Mouse (Mus musculus) midbrain, embryonic 12.5 days (tissue): ENCODE measurements around the gene Brat1. TPM values are rescaled to one million over a fixed set of nuclear protein-coding genes. Genes with fewer than 3 reads are reported as not detected.
A peak's percentile ranks its signal among the peaks of the same experiment; 100 is the strongest.

ENCODE experiments used
- ATAC-seq: fragments of 200-750 bp; cut with Nextera tagmentation; 2 replicates; pipeline ENCODE4 v1.8.0; 2017; ENCODE audit warnings: low read depth, moderate TSS enrichment, moderate library complexity; ENCODE audit not compliant: low FRiP score
- H3K27ac ChIP-seq: fragments of 300-500 bp; sonication (generic); replicated peaks from 2 replicates; pipeline ENCODE4 v1.5.1; 2016; ENCODE audit warnings: mild to moderate bottlenecking
- H3K27me3 ChIP-seq: fragments of 300-500 bp; sonication (generic); 2 replicates; pipeline ENCODE4 v1.6.1; 2016; ENCODE audit warnings: mild to moderate bottlenecking
- H3K36me3 ChIP-seq: fragments of 300-500 bp; sonication (generic); 2 replicates; pipeline ENCODE4 v1.6.1; 2016
- H3K4me1 ChIP-seq: fragments of 300-500 bp; sonication (generic); 2 replicates; pipeline ENCODE4 v1.6.1; 2016
- H3K4me2 ChIP-seq: fragments of 300-500 bp; sonication (generic); replicated peaks from 2 replicates; pipeline ENCODE4 v1.6.1; 2016; ENCODE audit warnings: mild to moderate bottlenecking, moderate library complexity
- H3K4me3 ChIP-seq: fragments of 300-500 bp; sonication (generic); 2 replicates; pipeline ENCODE4 v1.5.1; 2016; ENCODE audit warnings: mild to moderate bottlenecking
- H3K9ac ChIP-seq: fragments of 300-500 bp; sonication (generic); replicated peaks from 2 replicates; pipeline ENCODE4 v1.6.1; 2016; ENCODE audit warnings: mild to moderate bottlenecking, moderate library complexity
- H3K9me3 ChIP-seq: fragments of 300-500 bp; sonication (generic); 2 replicates; pipeline ENCODE4 v1.6.1; 2016; ENCODE audit warnings: mild to moderate bottlenecking
- WGBS: fragments of 180-500 bp; shearing (Covaris S2); methylation state at CpG from one replicate; pipeline ENCODE4 v1.1.7; 2016; 5-methylcytosine and 5-hydroxymethylcytosine counted together
- polyA plus RNA-seq: library from polyadenylated mRNA; unstranded; fragments of >200 nt; fragmentation: Nextera tagmentation; extraction: Ambion mirVana; gene quantifications from 2 replicates; pipeline ENCODE4 v1.2.1, GENCODE M21; 2016

The Brat1 gene
- polyA plus RNA-seq, 1 experiment from 2014 or later = 22.2 TPM

- Histone ChIP-seq H3K27me3 (no peaks in the 10 kb centered on the region), H3K36me3 (peaks cover 58% of the 10 kb centered on the region), H3K27ac (no peak overlapping the region), H3K4me1 (no peaks in the 10 kb centered on the region), H3K9ac (no peak overlapping the region), H3K4me3 (no peak overlapping the region), H3K4me2 (no peak overlapping the region), H3K9me3 (no peaks in the 10 kb centered on the region)
- no peak for ATAC-seq
- 86% methylated on average over 11 of the region's 11 CpGs for WGBS
Observed at GRCm38 (mm10) chr5:140675640-140676039, 29.2 kb upstream of the Brat1 start.

GRCm38 (mm10) chr5:140677137-140677536 is 27.7 kb upstream of the Brat1 start:
- no peak overlapping the region for H3K9ac ChIP-seq
- ATAC-seq = no peak
- no peaks in the 10 kb centered on the region for H3K27me3 ChIP-seq
- H3K4me3 ChIP-seq = no peak overlapping the region
- 90% methylated on average over 6 of the region's 6 CpGs for WGBS
- no peaks in the 10 kb centered on the region for H3K9me3 ChIP-seq
- no peak overlapping the region for H3K27ac ChIP-seq
- peaks cover 54% of the 10 kb centered on the region for H3K36me3 ChIP-seq
- no peak overlapping the region for H3K4me2 ChIP-seq
- H3K4me1 ChIP-seq = no peaks in the 10 kb centered on the region

- H3K36me3 ChIP-seq = peaks cover 43% of the 10 kb centered on the region
- 89% methylated on average over 6 of the region's 6 CpGs for WGBS
- no peak overlapping the region for H3K4me3 ChIP-seq
- H3K4me1 ChIP-seq = no peaks in the 10 kb centered on the region
- no peak overlapping the region for H3K27ac ChIP-seq
- no peak for ATAC-seq
- no peaks in the 10 kb centered on the region for H3K27me3 ChIP-seq
- H3K9me3 ChIP-seq = no peaks in the 10 kb centered on the region
- no peak overlapping the region for H3K9ac ChIP-seq
- no peak overlapping the region for H3K4me2 ChIP-seq
Observed at GRCm38 (mm10) chr5:140680051-140680450, 24.8 kb upstream of the Brat1 start.

- Histone ChIP-seq H3K27me3 (no peaks in the 10 kb centered on the region), H3K27ac (no peak overlapping the region), H3K9ac (no peak overlapping the region), H3K36me3 (peaks cover 41% of the 10 kb centered on the region), H3K4me2 (no peak overlapping the region), H3K4me1 (no peaks in the 10 kb centered on the region), H3K4me3 (no peak overlapping the region), H3K9me3 (no peaks in the 10 kb centered on the region)
- no peak for ATAC-seq
- WGBS = 100% methylated on average over 1 of the region's 1 CpGs
Observed at GRCm38 (mm10) chr5:140680950-140681349, 23.9 kb upstream of the Brat1 start.

GRCm38 (mm10) chr5:140682113-140682512 is 22.7 kb upstream of the Brat1 start:
- Histone ChIP-seq H3K4me1 (no peaks in the 10 kb centered on the region), H3K27ac (no peak overlapping the region), H3K4me3 (no peak overlapping the region), H3K27me3 (no peaks in the 10 kb centered on the region), H3K4me2 (no peak overlapping the region), H3K9me3 (no peaks in the 10 kb centered on the region), H3K36me3 (peaks cover 36% of the 10 kb centered on the region), H3K9ac (no peak overlapping the region)
- no peak for ATAC-seq
- 94% methylated on average over 6 of the region's 6 CpGs for WGBS

- no peak overlapping the region for H3K27ac ChIP-seq
- H3K9me3 ChIP-seq = no peaks in the 10 kb centered on the region
- no peaks in the 10 kb centered on the region for H3K4me1 ChIP-seq
- peak; percentile 34; the same call in 1 of the 2 replicates for ATAC-seq
- no peak overlapping the region for H3K4me3 ChIP-seq
- 61% methylated on average over 16 of the region's 16 CpGs for WGBS
- H3K27me3 ChIP-seq = no peaks in the 10 kb centered on the region
- H3K36me3 ChIP-seq = peaks cover 36% of the 10 kb centered on the region
- no peak overlapping the region for H3K4me2 ChIP-seq
- H3K9ac ChIP-seq = no peak overlapping the region
Observed at GRCm38 (mm10) chr5:140684343-140685148, 20.3 kb upstream of the Brat1 start.

GRCm38 (mm10) chr5:140688434-140688833 is 16.4 kb upstream of the Brat1 start:
- peaks cover 64% of the 10 kb centered on the region for H3K36me3 ChIP-seq
- WGBS = 89% methylated on average over 3 of the region's 3 CpGs

GRCm38 (mm10) chr5:140695987-140696386 is 8.8 kb upstream of the Brat1 start:
- Histone ChIP-seq H3K27me3 (no peaks in the 10 kb centered on the region), H3K36me3 (peaks cover 49% of the 10 kb centered on the region), H3K4me3 (no peak overlapping the region), H3K4me1 (peaks cover 6% of the 10 kb centered on the region), H3K27ac (no peak overlapping the region), H3K9ac (no peak overlapping the region), H3K4me2 (no peak overlapping the region), H3K9me3 (no peaks in the 10 kb centered on the region)
- WGBS = 86% methylated on average over 7 of the region's 7 CpGs
- no peak for ATAC-seq

More at GRCm38 (mm10) chr5:140688434-140688833, 16.4 kb upstream of the Brat1 start:
- Histone ChIP-seq H3K9me3 (no peaks in the 10 kb centered on the region), H3K27me3 (no peaks in the 10 kb centered on the region), H3K4me1 (no peaks in the 10 kb centered on the region), H3K9ac (no peak overlapping the region), H3K4me3 (no peak overlapping the region), H3K27ac (no peak overlapping the region), H3K4me2 (no peak overlapping the region)
- ATAC-seq = no peak

- Histone ChIP-seq H3K4me1 (peaks cover 20% of the 10 kb centered on the region), H3K27me3 (no peaks in the 10 kb centered on the region), H3K4me3 (no peak overlapping the region), H3K36me3 (peaks cover 26% of the 10 kb centered on the region), H3K9me3 (no peaks in the 10 kb centered on the region), H3K9ac (no peak overlapping the region), H3K27ac (no peak overlapping the region), H3K4me2 (no peak overlapping the region)
- WGBS = 89% methylated on average over 9 of the region's 9 CpGs
- no peak for ATAC-seq
Observed at GRCm38 (mm10) chr5:140699776-140700175, 5.0 kb upstream of the Brat1 start.

- peak; percentile 27 for ATAC-seq
- H3K27ac ChIP-seq = peak overlapping the region; percentile 88
- peak overlapping the region; percentile 77 for H3K4me3 ChIP-seq
- peak overlapping the region; percentile 85 for H3K9ac ChIP-seq
- WGBS = under 1% methylated on average over 25 of the region's 25 CpGs
- H3K36me3 ChIP-seq = peaks cover 13% of the 10 kb centered on the region
- H3K27me3 ChIP-seq = no peaks in the 10 kb centered on the region
- peak overlapping the region; percentile 89 for H3K4me2 ChIP-seq
- peaks cover 31% of the 10 kb centered on the region for H3K4me1 ChIP-seq
- H3K9me3 ChIP-seq = no peaks in the 10 kb centered on the region
Observed at GRCm38 (mm10) chr5:140701661-140702060, 3.1 kb upstream of the Brat1 start.

GRCm38 (mm10) chr5:140702103-140702513 is 2.7 kb upstream of the Brat1 start, which contains the start of gene Iqce:
TSS of gene Iqce (minus strand) at chr5:140702378.
- peaks cover 31% of the 10 kb centered on the region for H3K4me1 ChIP-seq
- H3K9me3 ChIP-seq = no peaks in the 10 kb centered on the region
- H3K4me2 ChIP-seq = peak within 1 kb of the TSS; percentile 89
- peak within 1 kb of the TSS; percentile 85 for H3K9ac ChIP-seq
- H3K27ac ChIP-seq = peak within 1 kb of the TSS; percentile 88
- peak; percentile 61 for ATAC-seq
- H3K27me3 ChIP-seq = no peaks in the 10 kb centered on the region
- peaks cover 13% of the 10 kb centered on the region for H3K36me3 ChIP-seq
- H3K4me3 ChIP-seq = peak within 1 kb of the TSS; percentile 77
- under 1% methylated on average over 33 of the region's 33 CpGs for WGBS

GRCm38 (mm10) chr5:140702618-140703175 is 2.1 kb upstream of the Brat1 start:
- Histone ChIP-seq H3K4me3 (peak overlapping the region; percentile 77), H3K9me3 (no peaks in the 10 kb centered on the region), H3K9ac (peak overlapping the region; percentile 85), H3K27me3 (no peaks in the 10 kb centered on the region), H3K27ac (peak overlapping the region; percentile 88), H3K36me3 (peaks cover 12% of the 10 kb centered on the region), H3K4me2 (peak overlapping the region; percentile 89), H3K4me1 (peaks cover 27% of the 10 kb centered on the region)
- 56% methylated on average over 19 of the region's 19 CpGs for WGBS
- no peak for ATAC-seq
